Mouse (Mus musculus) spleen, adult 2 months (tissue): ENCODE data around the gene Hk2.

Source experiments
- CTCF ChIP-seq: fragments of 200-500 bp; IDR thresholded peaks from 2 replicates; pipeline ENCODE4 v1.5.1; 2011; ENCODE audit warnings: mild to moderate bottlenecking, inconsistent platforms; ENCODE audit not compliant: insufficient read depth, insufficient read length, insufficient replicate concordance; ENCODE audit errors: extremely low read depth
- POLR2A ChIP-seq: fragments of 200-500 bp; IDR thresholded peaks from 2 replicates; pipeline ENCODE4 v1.6.1; 2011; ENCODE audit warnings: low read depth, low read length, inconsistent platforms

DNA sequence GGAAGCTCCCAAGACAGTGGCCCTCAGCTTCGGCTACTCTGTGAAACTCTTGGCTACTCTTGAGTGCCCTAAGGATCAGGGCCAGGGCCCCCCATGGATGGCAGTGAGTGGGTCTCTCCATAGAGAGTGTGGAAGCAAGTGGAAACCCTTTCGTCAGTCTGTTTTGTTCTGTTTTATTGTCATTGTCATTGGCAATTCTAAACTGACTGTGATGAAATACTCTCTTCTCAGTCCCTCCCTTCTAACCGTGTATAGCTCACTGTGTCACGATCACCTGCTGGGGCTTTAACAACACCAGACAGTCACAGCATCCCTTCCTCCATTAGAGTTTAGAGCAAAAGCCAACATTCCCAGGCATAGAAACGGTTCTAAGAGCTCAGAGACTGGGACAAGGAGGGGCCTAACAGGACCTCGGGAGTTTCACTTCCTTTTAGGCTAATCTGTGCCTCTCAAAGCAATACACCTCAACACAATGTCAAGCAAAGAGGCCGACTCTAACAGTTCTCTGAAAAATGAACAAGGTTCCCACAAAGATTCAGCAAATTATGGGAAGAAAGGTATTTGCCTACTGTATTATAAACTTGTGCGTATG, 6.6 kb upstream of the Hk2 start:
- no peak for TF ChIP-seq CTCF
- TF ChIP-seq POLR2A = no peak
